Mouse (Mus musculus): Measurements from ENCODE around the gene Gm10662.
"Not testable (repeated sequence)": the region's sequence is repeated elsewhere in the genome, so short reads cannot be mapped to it uniquely, and the experiment has no call there.

Gene Gm10662

DNA sequence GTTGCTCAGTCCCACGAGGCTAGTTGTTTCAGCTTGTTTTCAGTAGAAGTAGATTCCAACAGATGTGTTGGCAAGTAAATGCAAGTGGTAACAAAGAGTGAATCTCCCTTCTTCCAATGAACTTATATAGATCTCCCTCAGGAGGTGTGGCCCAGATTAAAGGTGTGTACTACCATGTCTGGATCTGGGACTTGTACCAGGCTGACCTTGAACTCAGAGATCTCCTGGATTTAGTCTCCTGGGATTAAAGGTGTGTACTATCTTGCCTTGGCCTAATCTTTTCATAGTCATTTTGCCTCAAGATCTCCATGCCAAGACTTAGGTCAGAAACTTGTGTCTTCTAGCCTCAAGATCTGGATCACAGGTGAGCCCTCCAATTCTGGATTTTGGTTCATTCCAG is at the start of gene Gm10662:
Gene Gm10662 (minus strand): TSS at position 101 of the 400 bp plus-strand sequence.
- not testable (repeated sequence) for DNase-seq (ENCODE audit: low spot score)

DNA sequence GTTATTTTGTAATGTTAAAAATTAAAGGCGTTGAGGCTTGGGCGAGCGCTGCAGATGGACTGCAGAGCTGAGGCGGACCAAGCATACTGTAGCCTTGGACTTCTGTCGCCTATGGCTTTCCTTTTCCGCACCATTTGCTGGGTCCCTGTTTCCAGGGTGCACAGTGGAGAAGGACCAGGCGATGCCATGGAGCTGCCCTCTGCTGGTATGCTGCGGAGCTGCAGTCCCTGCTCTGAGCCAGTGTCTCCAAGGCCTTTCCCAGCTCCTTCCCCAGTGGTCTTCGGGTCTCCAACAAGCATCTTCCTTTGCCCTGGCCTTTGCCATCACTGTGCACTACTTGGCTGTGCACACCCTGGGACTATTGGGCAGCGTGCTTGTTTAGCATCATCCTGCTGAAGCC is 19.2 kb upstream of the Gm10662 start:
- DNase-seq (ENCODE audit: low spot score) = not testable (repeated sequence)
